Mouse (Mus musculus): Measurements from ENCODE around the gene Arsg.

GRCm38 (mm10) chr11:109535966-109536365 is 62.8 kb downstream of the Arsg start:
- no peak for TF ChIP-seq CTCF (IDR thresholded peaks at IDR 0.05; ENCODE audit: control insufficient read depth, insufficient read depth, insufficient read length)
- TF ChIP-seq USF1 (IDR thresholded peaks at IDR 0.05; ENCODE audit: low read depth): no peak
- no peak for TF ChIP-seq MYOD1 (IDR thresholded peaks at IDR 0.05; ENCODE audit: control insufficient read depth, insufficient read length, low read depth)
- no peak for TF ChIP-seq CEBPB (IDR thresholded peaks at IDR 0.05; ENCODE audit: low read depth)
- TF ChIP-seq MAX (IDR thresholded peaks at IDR 0.05): no peak
- TF ChIP-seq MYOG (IDR thresholded peaks at IDR 0.05; ENCODE audit: control insufficient read depth, extremely low read depth, insufficient read length): no peak
